Mouse (Mus musculus) thymus, adult 2 months (tissue): ENCODE measurements around the gene Ppp1r7. TPM values are rescaled to one million over a fixed set of nuclear protein-coding genes. Genes with fewer than 3 reads are reported as not detected.
"Not testable (repeated sequence)": the region's sequence is repeated elsewhere in the genome, so short reads cannot be mapped to it uniquely, and the experiment has no call there.

Source experiments
- DNase-seq: peaks from one replicate; pipeline ENCODE4 v3.0.0; 2021
- H3K27ac ChIP-seq: fragments of 200-500 bp; 2 replicates; pipeline ENCODE4 v1.5.1; 2012; ENCODE audit warnings: low read length, control low read depth; ENCODE audit not compliant: control insufficient read depth, insufficient read depth
- H3K27me3 ChIP-seq: fragments of 200-500 bp; 2 replicates; pipeline ENCODE4 v1.6.1; 2012; ENCODE audit warnings: mild to moderate bottlenecking, low read length, moderate library complexity, mixed read lengths; ENCODE audit not compliant: control insufficient read depth, insufficient read depth
- H3K36me3 ChIP-seq: fragments of 200-500 bp; 2 replicates; pipeline ENCODE4 v1.6.1; 2012; ENCODE audit warnings: mild to moderate bottlenecking, low read length, moderate library complexity; ENCODE audit not compliant: control insufficient read depth, insufficient read depth
- H3K4me1 ChIP-seq: fragments of 200-500 bp; replicated peaks from 2 replicates; pipeline ENCODE4 v1.6.1; 2012; ENCODE audit warnings: low read length; ENCODE audit not compliant: control insufficient read depth, insufficient read depth
- H3K4me3 ChIP-seq: fragments of 200-500 bp; 2 replicates; pipeline ENCODE4 v1.5.1; 2012; ENCODE audit warnings: mild to moderate bottlenecking, low read length, control low read depth, moderate library complexity; ENCODE audit not compliant: control insufficient read depth, insufficient read depth
- CTCF ChIP-seq: fragments of 200-500 bp; IDR thresholded peaks from 2 replicates; pipeline ENCODE4 v1.5.1; 2012; ENCODE audit warnings: mild to moderate bottlenecking, control low read depth, low read length, moderate library complexity, borderline replicate concordance; ENCODE audit not compliant: control insufficient read depth, poor library complexity, insufficient read depth; ENCODE audit errors: extremely low read depth
- POLR2A ChIP-seq: fragments of 200-500 bp; IDR thresholded peaks from 2 replicates; pipeline ENCODE4 v1.6.1; 2012; ENCODE audit warnings: mild to moderate bottlenecking, low read length, control low read depth, moderate library complexity; ENCODE audit not compliant: control insufficient read depth, poor library complexity, insufficient read depth; ENCODE audit errors: extremely low read depth
- WGBS: fragments of 180-500 bp; shearing (Covaris S2); methylation state at CpG from one replicate; pipeline ENCODE4 v1.1.7; 2018; 5-methylcytosine and 5-hydroxymethylcytosine counted together
- polyA plus RNA-seq: library from polyadenylated mRNA; depleted of rRNA; stranded (reverse); fragments of >200 nt; gene quantifications from 2 replicates; pipeline ENCODE4 v1.2.3, GENCODE M21; 2012; rRNA removed

Ppp1r7 gene
- polyA plus RNA-seq: 6.0 and 6.4 TPM in 2 replicates

- peak within 1 kb of the TSS; percentile 80 for H3K4me3 ChIP-seq
- DNase-seq: peak; percentile 91
- no peaks in the 10 kb centered on the region for H3K27me3 ChIP-seq
- H3K27ac ChIP-seq: no peak within 1 kb of the TSS
- TF ChIP-seq CTCF (0 out of 2 replicates have a peak, but pooled peaks have one; percentile 43), POLR2A (0 out of 2 replicates have a peak, but pooled peaks have one; percentile 34)
- H3K36me3 ChIP-seq: 0 out of 2 replicates have a peak, but pooled peaks cover 6% of the 10 kb centered on the region
- WGBS: under 1% methylated on average over 63 of the region's 63 CpGs
- peaks cover 3% of the 10 kb centered on the region; the same call in 1 of the 2 replicates for H3K4me1 ChIP-seq
Observed at GRCm38 (mm10) chr1:93342648-93343503, at the start of gene Ppp1r7, which contains the start of gene Pask. TSS of gene Ppp1r7 (plus strand) at chr1:93342854. TSS of gene Pask (minus strand) at chr1:93343482.

- not testable (repeated sequence) for H3K27me3 ChIP-seq, H3K4me1 ChIP-seq, H3K4me3 ChIP-seq, DNase-seq, H3K27ac ChIP-seq, H3K36me3 ChIP-seq
- 100% methylated on average over 3 of the region's 3 CpGs for WGBS
Observed at GRCm38 (mm10) chr1:93294491-93294890, 48.2 kb upstream of the Ppp1r7 start.

GRCm38 (mm10) chr1:93299791-93300190, 42.9 kb upstream of the Ppp1r7 start:
- peaks cover under 1% of the 10 kb centered on the region; the same call in 1 of the 2 replicates for H3K4me1 ChIP-seq
- H3K27ac ChIP-seq: no peak overlapping the region
- TF ChIP-seq POLR2A: no peak
- TF ChIP-seq CTCF: no peak
- H3K27me3 ChIP-seq: no peaks in the 10 kb centered on the region
- H3K36me3 ChIP-seq: no peaks in the 10 kb centered on the region
- no peak overlapping the region for H3K4me3 ChIP-seq
- 90% methylated on average over 4 of the region's 4 CpGs for WGBS
- no peak for DNase-seq

- TF ChIP-seq CTCF (no peak), POLR2A (no peak)
- DNase-seq: no peak
- Histone ChIP-seq H3K4me3 (no peak overlapping the region), H3K4me1 (peaks cover 4% of the 10 kb centered on the region; the same call in 1 of the 2 replicates), H3K36me3 (no peaks in the 10 kb centered on the region), H3K27me3 (no peaks in the 10 kb centered on the region), H3K27ac (no peak overlapping the region)
- 89% methylated on average over 3 of the region's 3 CpGs for WGBS
Observed at GRCm38 (mm10) chr1:93300578-93300977, 42.1 kb upstream of the Ppp1r7 start.

- peaks cover 4% of the 10 kb centered on the region; the same call in 1 of the 2 replicates for H3K4me1 ChIP-seq
- H3K27ac ChIP-seq: no peak within 1 kb of the TSS
- H3K36me3 ChIP-seq: no peaks in the 10 kb centered on the region
- no peaks in the 10 kb centered on the region for H3K27me3 ChIP-seq
- peak; percentile 76 for DNase-seq
- peak within 1 kb of the TSS; percentile 99 for H3K4me3 ChIP-seq
- TF ChIP-seq POLR2A (0 out of 2 replicates have a peak, but pooled peaks have one; percentile 41), CTCF (no peak)
- 5% methylated on average over 36 of the region's 36 CpGs for WGBS
Observed at GRCm38 (mm10) chr1:93305581-93306337, 36.9 kb upstream of the Ppp1r7 start, which contains the start of gene Mterf4. TSS of gene Mterf4 (minus strand) at chr1:93305915.

GRCm38 (mm10) chr1:93323973-93324372, 18.7 kb upstream of the Ppp1r7 start:
- Histone ChIP-seq H3K4me3 (no peak overlapping the region), H3K27me3 (no peaks in the 10 kb centered on the region), H3K36me3 (no peaks in the 10 kb centered on the region; the same call in 1 of the 2 replicates), H3K27ac (no peak overlapping the region), H3K4me1 (no peaks in the 10 kb centered on the region)
- 95% methylated on average over 6 of the region's 6 CpGs for WGBS
- TF ChIP-seq CTCF (no peak), POLR2A (no peak)
- DNase-seq: no peak
